Mouse (Mus musculus) layer of hippocampus, adult 9-11 months (tissue): Measurements from ENCODE around the gene Emp1.

Experiments
- DNase-seq: peaks from one replicate; pipeline ENCODE4 v3.0.0; 2022

The Emp1 gene

GRCm38 (mm10) chr6:135417459-135417858, 55.1 kb downstream of the Emp1 start:
- DNase-seq, result peak; percentile 40

DNA sequence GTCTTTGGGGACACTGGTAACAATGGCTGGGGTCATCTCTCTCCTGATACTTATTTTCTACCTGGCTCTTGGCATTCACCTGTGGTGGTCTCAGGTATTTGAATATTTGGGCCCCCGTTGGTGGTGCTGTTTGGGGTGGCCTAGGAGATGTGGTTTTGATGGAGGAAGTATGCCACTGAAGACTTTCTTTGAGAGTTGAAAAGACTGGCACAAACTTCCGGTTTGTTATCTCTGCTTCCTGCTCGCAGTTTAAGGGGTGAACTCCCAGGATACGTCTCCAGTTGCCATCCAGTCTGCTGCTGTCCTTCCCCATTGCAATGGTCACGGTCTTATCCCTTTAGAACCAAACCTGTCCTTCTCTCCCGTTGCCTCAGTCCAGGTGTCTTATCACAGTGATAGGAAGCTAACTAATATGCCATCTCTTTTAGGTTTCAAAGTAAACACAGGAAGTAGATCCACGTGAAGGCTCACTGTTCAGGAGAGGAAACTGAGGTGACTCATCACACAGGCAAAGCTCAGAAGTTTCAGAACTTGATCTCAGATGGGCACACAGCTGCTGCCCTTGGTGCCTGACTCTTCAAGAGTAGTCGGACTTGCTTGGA, 56.0 kb downstream of the Emp1 start:
- DNase-seq, result no peak

DNA sequence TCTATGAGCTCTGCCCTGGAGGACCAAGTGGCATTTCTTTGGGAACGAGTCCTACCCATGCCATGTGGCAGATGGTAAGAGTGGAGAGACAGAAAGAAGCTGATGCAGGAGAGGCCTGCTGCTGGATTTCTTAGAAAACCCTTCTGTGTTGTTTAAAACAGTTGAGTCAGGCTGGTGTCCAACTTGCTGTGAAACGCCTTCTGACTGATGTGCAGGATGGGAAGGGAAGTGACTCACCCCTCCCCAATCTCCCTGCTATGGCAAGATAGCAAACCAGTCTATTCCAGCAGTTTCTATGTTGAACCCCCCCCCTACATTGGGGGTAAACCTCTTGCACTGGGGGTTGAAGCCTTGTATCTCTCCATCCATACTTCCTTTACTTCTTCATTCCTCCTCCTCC, 65.9 kb downstream of the Emp1 start:
- no peak for DNase-seq

DNA sequence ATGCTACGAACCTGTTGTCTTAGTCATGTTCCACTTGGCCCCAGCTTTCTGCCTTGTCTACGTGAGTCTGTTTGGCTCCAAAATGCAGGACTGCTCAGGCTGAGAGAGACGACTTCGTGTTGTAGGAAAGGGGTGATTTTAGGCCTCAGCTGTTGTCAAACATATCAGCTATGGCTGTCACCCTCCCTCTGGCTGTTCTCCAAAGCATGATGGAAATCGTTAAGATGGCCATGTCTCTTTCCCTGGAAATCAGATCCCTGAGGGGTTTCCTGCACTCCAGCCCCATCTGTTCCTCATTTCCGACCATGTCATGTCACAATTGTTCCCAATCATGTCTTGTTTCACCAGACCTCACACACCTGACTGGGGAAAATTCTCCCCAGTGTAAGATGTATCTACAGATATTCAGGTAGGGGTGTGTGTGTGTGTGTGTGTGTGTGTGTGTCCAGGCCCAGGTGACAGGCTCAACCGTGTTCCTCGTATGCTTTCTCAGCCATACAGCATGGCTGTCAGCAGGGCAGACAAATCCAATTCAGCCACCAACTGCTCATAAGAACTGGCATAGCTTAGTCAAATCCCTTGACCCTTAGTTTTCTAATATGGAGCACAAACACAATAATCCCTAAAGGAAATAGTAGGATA, 67.0 kb downstream of the Emp1 start:
- no peak for DNase-seq

DNA sequence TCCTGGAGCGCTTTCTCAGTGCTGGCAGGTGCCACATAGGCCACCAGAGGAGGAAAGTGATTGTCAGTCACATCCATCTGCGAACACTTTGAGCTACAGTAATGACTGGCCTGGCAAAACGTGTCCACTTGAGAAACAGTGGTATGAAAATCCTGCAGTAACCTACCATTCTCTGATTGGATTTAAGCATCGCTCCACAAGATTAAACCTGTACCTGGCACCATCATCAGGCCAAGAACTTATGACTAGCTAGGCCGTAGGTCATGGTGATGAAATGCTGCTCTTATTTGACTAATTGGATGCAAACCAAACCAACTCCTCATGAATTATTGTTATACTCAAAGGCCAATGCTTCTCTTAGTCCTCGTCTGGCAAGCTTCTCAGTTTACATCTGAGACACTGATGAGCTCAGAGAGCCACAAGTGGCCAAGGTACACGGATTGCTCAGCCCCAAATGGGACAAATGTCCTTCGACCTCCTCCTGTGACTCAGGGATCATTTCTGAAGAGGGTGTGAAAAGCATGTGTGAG, 68.2 kb downstream of the Emp1 start:
- no peak for DNase-seq
